In the genomic region with DNA sequence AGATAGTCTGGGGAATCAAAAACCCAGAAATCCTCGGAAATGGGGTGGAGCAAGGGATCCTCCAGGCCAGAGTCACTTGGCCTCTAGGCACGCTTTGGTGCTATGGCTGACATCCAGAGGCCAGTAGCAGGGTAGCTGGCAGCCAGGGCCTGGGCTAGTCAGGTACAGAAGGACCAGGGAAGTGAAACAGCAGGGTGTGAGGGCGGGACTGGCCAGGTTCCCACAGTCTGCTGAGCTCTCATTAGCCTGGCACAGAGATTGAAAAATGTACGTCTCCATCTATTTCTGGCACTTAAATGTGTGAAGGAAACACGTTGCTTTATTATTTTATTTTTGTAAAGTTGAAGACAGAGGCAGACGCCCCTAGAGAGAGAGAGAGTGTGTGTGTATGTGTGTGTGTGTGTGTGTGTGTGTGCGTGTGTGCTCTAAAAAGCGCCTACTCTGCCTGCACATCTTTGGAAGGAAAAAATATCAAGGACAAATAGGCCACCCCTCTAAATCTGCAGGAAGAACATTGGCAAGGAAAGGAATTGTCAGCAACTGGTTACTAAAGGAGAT, we compare ENCODE assay signal across 10 mouse cellular contexts. TPM values are rescaled to one million over a fixed set of nuclear protein-coding genes. Genes with fewer than 3 reads are reported as not detected.
DNase-seq lines count a peak whose midpoint lies in the region.
"Had no signal": no experiment of that assay in that cellular context is flagged by ENCODE, and none has a peak within 500 bp of the region (broad histone marks: within the 10 kb centered on the region; RNA-seq: fewer than 3 reads in every experiment).

No protein-coding gene starts in this region.

- DNase-seq in spleen, adult 18-20 months: peak; percentile 40 to 52
- DNase-seq in spleen, adult 12 weeks (ENCODE audit: low spot score): no peak
- DNase-seq in cerebellum, postnatal 25 days: peak; percentile 95 to 98
- peak; percentile 61 to 64 for DNase-seq in left cerebral cortex, postnatal 10 days (ENCODE audit: extremely low spot score in 1 of 2, low spot score in 2 of 2)
- DNase-seq in telencephalon, adult 2 months (ENCODE audit: low read depth, low spot score): peak; percentile 55
- no peak for DNase-seq in embryo, embryonic 9.5 days (ENCODE audit: extremely low spot score)
- no peak for DNase-seq in Muller cell, postnatal 12 days (ENCODE audit: inconsistent ontology term)
- DNase-seq in urinary bladder, adult 18-20 months (ENCODE audit: low spot score in 2 of 2): no peak
- DNase-seq: heart, postnatal 14 days; lung, adult 2 months had no signal

- intact Hi-C loops in left cerebral cortex, postnatal 10 days (cut with DNase I): no loop called here

RNA-seq across cellular contexts. Expression of gene Nab1, which starts 21.0 kb away (rescaled TPM):
- total RNA-seq in left cerebral cortex, postnatal 10 days (2021): 10 to 100 TPM; 28.3 to 29.3 TPM

Comparison
In these comparisons a context has a peak if more than half of its experiments do, and no peak if none do; other contexts are left out.
1. DNase-seq: peak in spleen, adult 18-20 months (2 of 2), cerebellum, postnatal 25 days (2 of 2), left cerebral cortex, postnatal 10 days (2 of 2) and telencephalon, adult 2 months (single experiment); none in spleen, adult 12 weeks (single experiment), embryo, embryonic 9.5 days (single experiment), Muller cell, postnatal 12 days (single experiment) and urinary bladder, adult 18-20 months (0 of 2).